Mouse (Mus musculus) 3T3-L1 (cell line): ENCODE measurements around the gene Hdhd3.
A peak's percentile ranks its signal among the peaks of the same experiment; 100 is the strongest.

Source experiments
- DNase-seq: peaks from one replicate; pipeline ENCODE4 v3.0.0-alpha.2; 2015; ENCODE audit warnings: low read depth, low spot score

Gene Hdhd3

GRCm38 (mm10) chr4:62503374-62503970 is at the start of gene Hdhd3:
TSS of gene Hdhd3 (minus strand) at chr4:62503467.
- no peak for DNase-seq

- no peak for DNase-seq
Measured at GRCm38 (mm10) chr4:62551966-62552365, 48.7 kb upstream of the Hdhd3 start.

GRCm38 (mm10) chr4:62544801-62545200 is 41.5 kb upstream of the Hdhd3 start:
- no peak for DNase-seq

GRCm38 (mm10) chr4:62543782-62544181 is 40.5 kb upstream of the Hdhd3 start:
- DNase-seq: no peak

DNA sequence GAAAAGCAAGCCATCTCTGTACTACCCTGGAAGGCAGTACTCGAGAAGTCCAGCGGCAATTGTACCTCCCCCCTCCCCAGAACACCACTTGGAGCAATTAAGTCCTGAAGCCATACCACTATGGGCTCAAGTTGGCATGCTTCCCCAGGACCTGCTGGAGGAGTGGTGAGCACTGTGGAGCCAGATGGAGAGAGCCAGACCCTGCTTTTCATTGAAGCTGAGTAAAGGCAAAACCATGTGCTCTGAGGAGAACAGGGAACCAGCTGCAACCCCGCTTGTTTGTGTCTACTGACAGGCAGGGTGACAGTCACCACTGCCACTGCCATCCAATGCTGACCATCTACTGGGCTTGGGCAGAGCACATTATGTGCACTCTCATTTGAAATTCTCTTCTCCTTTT is 38.5 kb upstream of the Hdhd3 start:
- DNase-seq: no peak

DNA sequence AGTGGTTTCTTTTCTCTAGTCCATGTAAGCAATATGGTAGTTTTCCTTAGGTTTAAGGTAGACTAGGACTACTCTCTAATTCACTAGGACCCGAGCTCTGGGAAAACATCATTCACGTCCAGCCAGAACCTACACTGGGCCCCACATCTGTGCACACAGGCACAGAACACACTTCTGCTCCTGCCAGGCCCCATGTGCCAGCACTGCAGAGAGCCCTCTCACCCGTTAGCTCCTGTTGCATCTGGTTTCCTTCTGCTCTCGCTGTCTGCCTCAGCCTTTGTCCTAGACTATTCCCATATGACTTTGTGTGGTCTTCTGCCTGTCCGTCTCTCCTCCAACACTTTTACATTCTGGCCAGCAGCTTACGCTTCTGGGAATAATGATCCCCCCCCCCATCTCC is 30.5 kb upstream of the Hdhd3 start:
- DNase-seq: no peak

GRCm38 (mm10) chr4:62527655-62528054 is 24.4 kb upstream of the Hdhd3 start:
- no peak for DNase-seq

DNA sequence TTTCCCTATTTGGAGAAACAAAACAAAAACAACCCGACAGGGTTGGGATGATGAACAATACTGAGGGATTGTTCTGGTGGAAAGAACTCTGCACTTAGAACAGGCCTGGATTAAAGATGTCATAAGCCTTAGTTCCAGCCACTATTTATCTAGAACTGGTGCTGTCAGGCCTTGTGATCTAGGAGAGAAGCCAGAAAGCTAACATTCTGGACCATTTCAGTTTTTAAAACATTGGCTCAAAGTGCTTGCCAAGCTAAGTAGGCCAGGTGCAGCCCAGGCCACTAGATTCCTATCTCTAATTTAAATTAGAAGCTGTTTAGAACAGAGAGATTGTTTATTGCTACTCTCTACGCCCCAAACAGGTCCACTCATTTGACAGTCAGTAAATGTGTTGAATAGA is 23.0 kb upstream of the Hdhd3 start:
- DNase-seq: no peak

DNA sequence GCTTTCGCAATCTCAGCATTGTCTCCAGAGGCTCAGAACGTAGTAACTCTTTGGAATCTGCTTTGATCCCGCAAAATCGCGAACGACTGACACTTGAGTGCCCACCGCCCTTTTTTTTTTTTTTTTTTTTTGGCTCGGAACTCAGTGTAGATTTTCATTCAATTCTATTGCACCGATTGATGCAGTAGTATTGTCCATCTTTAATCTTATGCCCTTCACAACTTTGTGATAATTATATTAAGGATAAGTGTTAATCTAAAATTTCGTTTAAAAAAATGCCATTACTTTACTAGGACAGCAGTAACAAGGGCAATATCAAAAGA is 22.2 kb upstream of the Hdhd3 start:
- no peak for DNase-seq

- peak; percentile 97 for DNase-seq
Measured at GRCm38 (mm10) chr4:62524651-62525488, 21.6 kb upstream of the Hdhd3 start, which contains the start of the genes Pole3 and 4933430I17Rik. TSS of gene Pole3 (minus strand) at chr4:62525068. TSS of gene 4933430I17Rik (plus strand) at chr4:62525369.

- DNase-seq: no peak
Measured at GRCm38 (mm10) chr4:62520892-62521400, 17.7 kb upstream of the Hdhd3 start.

DNA sequence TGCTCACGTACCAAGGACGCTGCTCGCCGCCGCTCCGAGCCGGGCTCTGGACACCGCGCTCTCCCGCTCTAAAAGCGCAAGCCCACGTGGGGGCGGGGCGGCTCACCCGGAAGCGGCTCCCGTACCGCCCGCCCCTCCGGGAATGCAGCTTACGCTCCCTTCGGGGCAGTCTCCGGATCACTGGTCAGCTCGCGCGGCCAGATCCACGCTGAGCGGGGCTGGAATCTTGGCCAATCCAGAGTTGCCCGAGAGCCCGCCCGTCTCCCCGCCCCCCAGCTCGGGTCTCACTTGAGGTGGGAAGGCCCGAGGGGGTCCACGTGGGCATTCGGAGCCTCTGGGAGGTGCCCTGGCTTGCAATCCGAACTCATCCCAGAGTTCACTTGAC is 16.6 kb upstream of the Hdhd3 start, which contains the start of gene Alad:
Gene Alad, minus strand, starts transcription at position 70 of the 385 bp plus-strand sequence.
- peak; percentile 95 for DNase-seq

GRCm38 (mm10) chr4:62519122-62519848 is 16.0 kb upstream of the Hdhd3 start:
- no peak for DNase-seq

DNA sequence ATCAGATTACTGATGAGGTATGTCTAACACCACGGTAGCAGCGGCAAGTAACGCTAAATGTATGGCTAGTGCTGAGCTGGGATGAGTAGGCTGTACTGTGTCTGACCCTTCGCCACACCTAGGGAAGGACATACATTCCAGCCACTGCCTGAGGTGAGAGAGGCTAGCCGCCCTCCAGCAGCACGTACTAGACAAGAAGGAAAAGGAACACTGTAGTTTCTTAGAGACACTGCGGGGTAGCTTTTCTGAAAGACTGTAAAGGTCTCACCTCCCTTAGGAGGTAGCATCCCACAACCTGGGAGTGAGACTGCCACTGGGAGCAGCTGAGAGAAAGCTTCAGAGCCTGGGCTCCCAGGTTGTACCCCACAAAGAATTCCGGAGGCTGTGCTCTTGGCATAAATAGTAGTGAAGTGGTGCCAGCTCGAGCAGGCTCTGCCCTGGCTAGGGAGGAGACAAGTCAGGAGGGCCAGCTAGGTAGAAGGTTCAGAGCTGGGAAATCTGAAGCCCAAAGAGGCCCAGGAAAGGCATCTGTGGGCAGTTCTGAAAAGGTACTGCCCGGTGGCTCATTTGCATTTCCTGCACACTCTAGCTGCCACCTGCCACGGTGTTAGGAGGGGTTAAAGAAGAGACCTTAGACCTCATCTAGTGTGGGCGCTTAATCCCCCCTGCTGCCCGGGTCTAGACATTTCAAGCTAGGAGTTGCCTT is 15.3 kb upstream of the Hdhd3 start:
- no peak for DNase-seq

- peak; percentile 54 for DNase-seq
Measured at GRCm38 (mm10) chr4:62517538-62518415, 14.5 kb upstream of the Hdhd3 start.

DNA sequence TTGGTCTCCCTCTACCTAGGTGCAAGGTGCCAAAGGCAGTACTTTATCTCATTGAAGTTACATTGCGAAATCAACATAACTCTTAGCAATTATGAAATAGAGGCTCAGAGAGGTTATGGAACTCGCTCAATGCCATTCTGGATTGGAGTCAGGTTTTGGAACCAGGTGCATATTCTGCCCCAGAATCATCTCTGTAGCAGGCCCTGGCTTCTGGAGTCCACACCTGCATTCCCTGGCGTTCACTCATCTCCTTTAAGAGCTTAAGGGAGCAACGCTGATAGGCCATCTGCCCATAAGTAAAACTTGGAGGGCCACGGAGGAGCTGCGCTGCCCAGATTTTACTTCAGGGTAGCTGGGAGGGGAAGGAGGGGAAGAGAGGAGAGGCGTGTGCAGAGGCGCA is 13.8 kb upstream of the Hdhd3 start:
- no peak for DNase-seq

GRCm38 (mm10) chr4:62516579-62516978 is 13.3 kb upstream of the Hdhd3 start:
- DNase-seq: no peak

DNA sequence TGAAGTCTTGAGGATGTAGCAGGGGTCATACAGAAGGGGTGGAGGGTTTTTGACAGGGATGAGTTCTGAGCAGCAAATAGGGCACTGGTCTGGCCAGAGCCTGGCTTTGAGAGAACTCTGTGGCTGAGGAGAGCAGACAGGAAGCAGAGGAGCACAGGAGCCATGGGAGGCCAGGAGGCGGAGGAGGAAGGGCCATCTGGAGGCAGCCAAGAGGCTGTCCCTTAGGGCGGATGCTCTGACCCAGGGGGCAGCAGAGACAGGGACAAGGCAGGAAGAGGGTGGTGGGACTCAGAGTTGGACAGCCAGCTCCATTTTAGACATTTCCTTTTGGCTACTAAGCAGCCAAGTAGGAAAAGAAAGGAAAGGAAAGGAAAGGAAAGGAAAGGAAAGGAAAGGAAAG is 12.8 kb upstream of the Hdhd3 start:
- DNase-seq: no peak

- no peak for DNase-seq
Measured at GRCm38 (mm10) chr4:62515490-62515889, 12.2 kb upstream of the Hdhd3 start.

- no peak for DNase-seq
Measured at GRCm38 (mm10) chr4:62514995-62515394, 11.7 kb upstream of the Hdhd3 start.
